Mouse (Mus musculus) leukemia stem cell, adult 10-12 weeks (primary cell): ENCODE results near the gene Sh3gl1. TPM values are rescaled to one million over a fixed set of nuclear protein-coding genes. Genes with fewer than 3 reads are reported as not detected.

Source experiments
- polyA plus RNA-seq: library from polyadenylated mRNA; stranded (reverse); fragments of >175 nt; gene quantifications from 2 replicates; pipeline ENCODE4 v1.2.3, GENCODE M21; 2012; ENCODE audit warnings: low replicate concordance

Sh3gl1 gene
- polyA plus RNA-seq = 80.1 and 88.3 TPM in 2 replicates

DNA sequence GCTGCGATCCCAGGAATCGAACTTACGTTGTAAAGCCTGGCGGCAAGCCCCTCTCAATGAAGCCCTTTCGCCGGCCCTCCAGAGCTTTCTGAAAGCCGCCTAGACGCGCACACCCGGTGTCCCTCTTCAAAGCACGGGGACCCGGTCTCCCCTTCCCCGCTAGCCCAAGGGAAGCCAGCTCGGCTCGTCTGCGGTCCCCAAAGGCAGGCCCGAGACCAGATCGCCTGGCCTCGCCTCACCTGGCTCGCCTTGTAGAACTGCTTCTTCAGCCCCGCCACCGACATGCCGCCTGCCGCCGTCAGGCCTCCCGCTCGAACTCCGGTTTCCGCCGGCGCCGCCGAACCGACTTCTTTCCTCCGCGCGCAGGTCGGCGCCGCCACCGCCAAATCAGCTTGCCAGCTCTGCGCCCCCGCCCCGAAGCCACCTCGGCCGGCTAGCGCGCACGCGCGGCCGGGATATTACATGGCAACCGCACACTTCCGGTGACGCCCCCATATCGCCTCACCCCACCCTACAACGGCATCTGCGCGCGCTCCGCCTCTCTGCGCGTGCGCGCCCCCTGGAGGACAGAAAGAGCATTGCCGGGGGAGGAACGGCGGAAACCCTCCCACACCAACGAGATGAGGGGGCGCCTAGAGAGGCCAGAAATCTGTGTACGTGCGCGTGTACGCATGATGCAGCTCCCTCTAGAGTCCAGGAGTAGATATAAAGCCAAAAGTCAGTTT lies at the start of gene Sh3gl1:
TSS of gene Sh3gl1 (minus strand) at position 460 of the 725 bp plus-strand sequence.

DNA sequence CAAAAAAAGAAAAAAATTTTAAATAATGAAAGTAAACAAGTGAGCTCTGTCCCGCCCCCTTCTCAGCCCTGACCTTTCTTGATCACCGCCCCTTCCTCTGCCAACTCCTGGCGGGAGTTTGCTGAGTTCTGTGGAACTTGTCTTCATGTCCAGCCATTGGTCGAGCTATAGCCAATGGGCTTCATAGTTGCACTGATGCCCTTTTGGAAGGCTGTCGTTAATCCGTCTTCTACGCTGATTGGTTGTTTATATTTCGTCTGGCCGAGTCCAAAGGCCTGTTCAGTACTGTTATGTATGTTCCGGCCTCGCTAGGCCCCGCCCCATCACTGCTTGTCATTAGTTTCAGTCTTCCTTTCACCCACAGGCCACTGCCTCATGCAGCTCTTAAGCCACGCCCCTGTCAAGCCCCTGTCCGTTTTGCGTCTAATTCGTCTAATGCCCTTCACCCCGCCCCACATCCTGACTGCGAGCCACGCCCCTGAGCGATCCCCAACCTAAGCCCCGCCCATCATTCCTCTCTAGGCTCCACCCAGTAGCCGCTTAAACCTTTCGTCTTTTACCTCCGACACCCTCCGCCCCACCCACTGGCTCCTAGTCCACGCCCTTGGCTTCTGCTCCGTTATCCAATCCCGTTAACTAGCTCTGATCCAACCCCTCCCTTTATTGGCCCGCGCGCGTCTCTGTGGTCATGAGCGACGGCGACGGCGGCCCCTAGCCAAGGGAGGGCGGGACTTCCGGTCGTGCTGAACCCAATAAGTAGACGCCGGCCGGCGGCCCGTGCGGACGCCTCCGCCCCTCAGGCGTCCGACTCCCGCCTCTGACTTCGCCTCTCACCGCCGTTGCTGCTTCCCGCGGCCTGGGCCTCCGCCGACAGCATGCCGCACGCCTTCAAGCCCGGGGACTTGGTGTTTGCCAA lies 42.7 kb upstream of the Sh3gl1 start, which contains the start of gene Hdgfl2:
TSS of gene Hdgfl2 (plus strand) at position 755 of the 916 bp plus-strand sequence.

GRCm38 (mm10) chr17:56074827-56075208 lies 38.4 kb upstream of the Sh3gl1 start, which contains the start of gene Ubxn6:
Ubxn6 (minus strand) TSS chr17:56075028.

DNA sequence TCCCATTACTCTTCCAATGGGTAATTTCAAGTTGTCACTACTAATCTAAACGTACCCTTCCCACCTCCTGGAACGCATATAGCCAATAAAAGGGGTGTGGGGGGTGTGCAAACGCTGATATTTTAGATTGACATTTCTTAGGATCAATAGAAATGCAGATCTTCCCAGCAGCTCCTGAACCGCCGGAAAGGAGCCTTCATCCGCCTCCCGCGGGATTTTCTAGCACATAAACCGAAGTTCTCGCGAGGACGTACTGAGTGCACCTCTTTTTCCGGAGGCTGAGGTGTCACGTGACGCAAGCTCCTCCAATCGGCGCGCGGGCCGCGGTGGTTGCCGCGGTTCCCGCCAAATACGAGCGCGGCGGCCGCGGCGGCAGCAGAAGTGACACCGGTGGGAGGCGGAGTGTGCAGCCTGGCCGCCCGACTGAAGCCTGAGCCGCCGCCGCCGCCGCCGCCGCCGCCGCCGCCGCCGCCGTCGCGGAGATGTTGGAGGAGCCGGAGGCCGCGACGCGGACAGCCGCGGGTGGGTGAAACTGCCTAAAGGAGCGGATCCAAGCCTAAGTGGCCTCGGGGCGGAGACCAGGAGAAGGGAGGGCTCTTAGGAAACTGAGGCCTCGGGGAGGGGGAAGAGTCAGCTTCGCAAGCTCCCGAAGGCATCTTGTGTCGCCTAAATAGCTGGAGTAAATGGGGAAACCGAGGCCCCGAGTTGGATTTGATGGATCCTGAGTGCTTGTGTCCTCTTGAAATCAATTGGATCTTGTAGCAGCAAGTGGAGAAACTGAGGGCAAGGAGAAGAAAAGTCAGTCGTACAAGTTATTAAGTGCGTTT lies 3.8 kb upstream of the Sh3gl1 start, which contains the start of gene Chaf1a:
TSS of gene Chaf1a (plus strand) at position 410 of the 827 bp plus-strand sequence.

DNA sequence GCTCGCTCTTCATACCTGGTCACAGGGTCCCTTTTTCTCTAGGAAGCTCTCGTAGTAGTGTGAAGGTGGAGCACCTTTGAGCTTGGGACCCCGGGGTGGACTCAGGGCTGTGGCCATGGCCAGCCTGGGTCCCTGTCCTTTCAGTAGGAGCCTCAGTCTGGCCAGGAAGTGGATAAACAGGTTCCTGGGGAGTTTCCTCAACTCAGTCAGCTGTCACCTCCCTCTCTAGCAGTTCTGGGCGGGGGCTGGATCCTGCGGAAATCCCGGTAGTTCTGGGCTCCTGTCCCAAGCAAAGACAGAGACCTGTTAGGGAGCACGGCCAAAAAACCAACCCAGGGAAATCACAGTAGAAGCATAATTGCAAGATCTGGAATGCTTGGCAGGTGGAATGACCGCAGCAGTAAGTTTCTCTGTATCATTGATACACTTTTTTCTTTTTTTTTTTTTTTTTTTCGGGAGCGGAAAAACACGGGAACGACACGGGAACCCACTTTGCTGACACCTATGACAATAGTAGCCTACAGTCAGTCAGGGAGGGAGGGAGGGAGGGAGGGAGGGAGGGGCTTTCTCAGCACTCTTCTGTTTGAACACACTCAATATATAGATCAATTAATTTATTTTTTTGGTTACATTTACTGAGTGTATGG lies 30.9 kb downstream of the Sh3gl1 start, which contains the start of the genes Stap2 and Mpnd:
TSS of gene Stap2 (minus strand) at position 170 of the 647 bp plus-strand sequence.
TSS of gene Mpnd (plus strand) at position 297 of the 647 bp plus-strand sequence.

GRCm38 (mm10) chr17:55986030-55986961 lies 50.1 kb downstream of the Sh3gl1 start, which contains the start of gene Fsd1:
Fsd1 (plus strand) TSS chr17:55986509.

GRCm38 (mm10) chr17:55969966-55970891 lies 66.2 kb downstream of the Sh3gl1 start, which contains the start of gene Shd:
Shd (plus strand) TSS chr17:55970467.

Other genes starting within 250 kb of the Sh3gl1 start
- 0.08 and 0.11 TPM in 2 replicates for gene Zfp119a, start 157.7 kb downstream of the Sh3gl1 start, polyA plus RNA-seq
- gene Zfp959, start 144.5 kb downstream of the Sh3gl1 start, polyA plus RNA-seq = 1.2 TPM in 1 of 2 replicates, not detected in the other
- gene Zfp119b, start 87.1 kb downstream of the Sh3gl1 start, polyA plus RNA-seq = 0.09 TPM in 1 of 2 replicates, not detected in the other
- 14.7 and 15.6 TPM in 2 replicates for gene Ebi3, start 84.0 kb downstream of the Sh3gl1 start, polyA plus RNA-seq
- 15.2 and 32.7 TPM in 2 replicates for gene Yju2, start 77.5 kb downstream of the Sh3gl1 start, polyA plus RNA-seq
- gene Shd, start 66.2 kb downstream of the Sh3gl1 start, polyA plus RNA-seq = 0.32 and 1.6 TPM in 2 replicates
- gene Fsd1, start 50.1 kb downstream of the Sh3gl1 start, polyA plus RNA-seq = not detected in 2 replicates
- gene Stap2, start 31.1 kb downstream of the Sh3gl1 start, polyA plus RNA-seq = 0.38 and 0.97 TPM in 2 replicates
- 23.3 and 25.1 TPM in 2 replicates for gene Mpnd, start 30.9 kb downstream of the Sh3gl1 start, polyA plus RNA-seq
- 28.2 and 45.2 TPM in 2 replicates for gene Chaf1a, start 3.8 kb upstream of the Sh3gl1 start, polyA plus RNA-seq
- 34.3 and 40.9 TPM in 2 replicates for gene Ubxn6, start 38.4 kb upstream of the Sh3gl1 start, polyA plus RNA-seq
- gene Hdgfl2, start 43.0 kb upstream of the Sh3gl1 start, polyA plus RNA-seq = 103 and 249 TPM in 2 replicates
- not detected in 2 replicates for gene Plin4, start 73.2 kb upstream of the Sh3gl1 start, polyA plus RNA-seq
- 0.19 TPM in 1 of 2 replicates, not detected in the other for gene Plin5, start 81.0 kb upstream of the Sh3gl1 start, polyA plus RNA-seq
- gene Lrg1, start 85.4 kb upstream of the Sh3gl1 start, polyA plus RNA-seq = 52.9 and 55.2 TPM in 2 replicates
- 6.4 and 7.7 TPM in 2 replicates for gene Sema6b, start 103.7 kb upstream of the Sh3gl1 start, polyA plus RNA-seq
- gene Tnfaip8l1, start 125.8 kb upstream of the Sh3gl1 start, polyA plus RNA-seq = 1.6 and 2.5 TPM in 2 replicates
- gene Mydgf, start 147.3 kb upstream of the Sh3gl1 start, polyA plus RNA-seq = 15.6 and 36.0 TPM in 2 replicates
- 45.8 and 114 TPM in 2 replicates for gene Dpp9, start 182.3 kb upstream of the Sh3gl1 start, polyA plus RNA-seq
- 16.0 and 29.3 TPM in 2 replicates for gene Fem1a, start 220.2 kb upstream of the Sh3gl1 start, polyA plus RNA-seq
- 20.8 and 31.5 TPM in 2 replicates for gene Ticam1, start 240.2 kb upstream of the Sh3gl1 start, polyA plus RNA-seq